Mouse (Mus musculus): Measurements from ENCODE around the gene Sds. TPM values are rescaled to one million over a fixed set of nuclear protein-coding genes. Genes with fewer than 3 reads are reported as not detected.
A peak's percentile ranks its signal among the peaks of the same experiment; 100 is the strongest.
"Not testable (repeated sequence)": the region's sequence is repeated elsewhere in the genome, so short reads cannot be mapped to it uniquely, and the experiment has no call there.

Sds gene
- polyA plus RNA-seq, 1 experiment from 2014 or later: not detected

GRCm38 (mm10) chr5:120497071-120497470 lies 20.7 kb downstream of the Sds start:
- Histone ChIP-seq H3K27me3 (ENCODE audit: poor library complexity, severe bottlenecking) (no peaks in the 10 kb centered on the region), H3K36me3 (replicated peaks) (peaks cover 57% of the 10 kb centered on the region), H3K9me3 (no peaks in the 10 kb centered on the region), H3K27ac (no peak overlapping the region), H3K4me1 (peaks cover 7% of the 10 kb centered on the region), H3K4me3 (no peak overlapping the region)
- no peak for DNase-seq (ENCODE audit: extremely low spot score, low spot score)
- 93% methylated on average over 3 of the region's 3 CpGs for WGBS

- Histone ChIP-seq H3K4me1 (peaks cover 19% of the 10 kb centered on the region), H3K36me3 (replicated peaks) (peaks cover 36% of the 10 kb centered on the region), H3K27ac (no peak overlapping the region), H3K4me3 (no peak overlapping the region), H3K9me3 (no peaks in the 10 kb centered on the region), H3K27me3 (ENCODE audit: poor library complexity, severe bottlenecking) (no peaks in the 10 kb centered on the region)
- 85% methylated on average over 4 of the region's 4 CpGs for WGBS
- DNase-seq (ENCODE audit: extremely low spot score, low spot score): no peak
Measured at GRCm38 (mm10) chr5:120499202-120499601, 22.9 kb downstream of the Sds start.

DNA sequence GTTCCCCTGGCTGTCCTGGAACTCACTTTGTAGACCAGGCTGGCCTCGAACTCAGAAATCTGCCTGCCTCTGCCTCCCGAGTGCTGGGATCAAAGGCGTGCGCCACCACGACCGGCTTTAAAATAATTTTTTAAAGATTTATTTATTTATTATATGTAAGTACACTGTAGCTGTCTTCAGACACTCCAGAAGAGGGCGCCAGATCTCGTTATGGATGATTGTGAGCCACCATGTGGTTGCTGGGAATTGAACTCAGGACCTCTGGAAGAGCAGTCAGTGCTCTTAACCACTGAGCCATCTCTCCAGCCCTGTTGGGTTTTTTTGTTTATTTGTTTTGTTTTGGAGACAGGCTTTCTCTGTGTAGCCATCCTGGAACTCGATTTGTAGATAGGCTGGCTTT lies 24.3 kb downstream of the Sds start:
- not testable (repeated sequence) for H3K9me3 ChIP-seq; H3K4me3 ChIP-seq; H3K27ac ChIP-seq; H3K27me3 ChIP-seq (ENCODE audit: poor library complexity, severe bottlenecking); DNase-seq (ENCODE audit: extremely low spot score, low spot score)
- WGBS: 90% methylated on average over 9 of the region's 9 CpGs
- Histone ChIP-seq H3K36me3 (replicated peaks) (peaks cover 25% of the 10 kb centered on the region), H3K4me1 (peaks cover 24% of the 10 kb centered on the region)

DNA sequence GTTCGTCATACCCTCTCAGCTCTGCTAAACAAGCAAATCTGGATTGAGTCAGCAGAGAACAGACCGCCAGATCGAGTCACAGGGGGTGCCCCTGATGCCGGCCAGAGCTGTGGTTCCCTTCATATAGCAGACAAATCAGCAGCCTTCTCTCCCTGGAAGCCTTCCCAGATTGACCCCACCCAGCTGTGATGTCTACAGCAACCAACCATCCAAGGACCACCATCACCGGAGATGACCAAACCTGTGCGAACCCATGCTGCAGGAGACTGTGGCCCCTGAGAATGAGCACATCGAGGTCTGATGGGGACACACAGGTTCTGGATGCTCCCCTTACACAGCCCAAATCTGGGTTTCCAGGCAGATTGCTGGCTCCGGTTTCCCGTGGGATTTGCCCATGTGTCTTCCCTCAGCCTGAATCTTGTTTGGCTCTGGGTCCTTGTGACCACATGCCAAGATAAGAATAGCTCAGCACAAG lies 25.9 kb downstream of the Sds start:
- H3K4me1 ChIP-seq: peaks cover 28% of the 10 kb centered on the region
- peaks cover 16% of the 10 kb centered on the region for H3K36me3 ChIP-seq (replicated peaks)
- 77% methylated on average over 9 of the region's 9 CpGs for WGBS
- no peak for DNase-seq (ENCODE audit: extremely low spot score, low spot score)
- H3K27me3 ChIP-seq (ENCODE audit: poor library complexity, severe bottlenecking): no peaks in the 10 kb centered on the region
- H3K27ac ChIP-seq: no peak overlapping the region
- H3K9me3 ChIP-seq: no peaks in the 10 kb centered on the region
- peak overlapping the region; percentile 79 for H3K4me3 ChIP-seq

DNA sequence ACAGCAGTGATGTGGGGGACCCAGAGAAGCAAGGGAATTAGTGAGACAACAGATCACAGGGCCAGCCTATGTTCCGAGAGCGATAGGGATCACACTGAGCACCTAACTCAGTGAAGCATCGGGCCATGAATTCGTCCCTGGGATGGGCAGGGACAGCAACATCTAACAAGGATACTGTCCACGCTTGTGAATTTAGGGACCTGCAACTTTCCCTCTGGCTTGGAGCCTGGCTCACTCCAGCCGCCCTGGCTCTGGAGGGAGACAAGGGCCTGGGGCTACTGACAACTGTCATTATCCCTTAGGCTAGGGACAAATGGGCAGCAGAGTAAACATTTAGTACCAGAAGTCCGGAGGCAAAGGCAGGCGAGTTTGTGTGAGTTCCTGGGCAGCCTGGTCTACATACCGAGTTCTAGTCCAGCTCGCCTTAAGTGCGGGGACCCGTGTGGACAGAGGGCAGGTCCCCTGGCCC lies 26.4 kb downstream of the Sds start:
- Histone ChIP-seq H3K36me3 (replicated peaks) (peaks cover 11% of the 10 kb centered on the region), H3K9me3 (no peaks in the 10 kb centered on the region), H3K4me1 (peaks cover 28% of the 10 kb centered on the region), H3K27me3 (ENCODE audit: poor library complexity, severe bottlenecking) (no peaks in the 10 kb centered on the region), H3K27ac (peak overlapping the region; percentile 86), H3K4me3 (peak overlapping the region; percentile 79)
- 7% methylated on average over 12 of the region's 12 CpGs for WGBS
- DNase-seq (ENCODE audit: extremely low spot score, low spot score): no peak

GRCm38 (mm10) chr5:120503144-120503795 lies 26.9 kb downstream of the Sds start, which contains the start of gene Plbd2:
Gene Plbd2, minus strand, starts transcription at chr5:120503625.
- H3K27ac ChIP-seq: peak within 1 kb of the TSS; percentile 86

DNA sequence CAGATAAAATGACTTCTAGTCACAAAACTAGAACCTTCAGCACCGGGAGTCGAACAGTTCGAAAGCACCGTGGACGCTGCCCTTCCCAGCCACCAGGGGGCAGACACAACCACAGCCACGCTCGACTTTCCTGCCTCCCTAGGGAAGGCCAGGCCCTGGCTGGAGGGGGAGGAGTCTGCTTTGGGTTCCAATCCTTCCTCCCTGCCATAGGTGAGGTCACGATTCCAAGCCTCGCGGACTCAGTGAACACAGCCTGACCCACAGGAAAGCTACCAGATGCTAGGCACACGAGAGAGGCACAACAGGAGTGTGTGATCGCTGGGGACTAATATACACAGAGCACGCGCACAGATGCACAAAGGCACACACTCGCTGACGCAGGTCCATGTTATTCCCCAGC lies 29.0 kb downstream of the Sds start:
- Histone ChIP-seq H3K4me3 (peak overlapping the region; percentile 16), H3K4me1 (peaks cover 33% of the 10 kb centered on the region), H3K9me3 (no peaks in the 10 kb centered on the region), H3K27me3 (ENCODE audit: poor library complexity, severe bottlenecking) (no peaks in the 10 kb centered on the region), H3K27ac (peak overlapping the region; percentile 6; the same call in 1 of the 2 replicates), H3K36me3 (replicated peaks) (no peaks in the 10 kb centered on the region)
- peak; percentile 81 for DNase-seq (ENCODE audit: extremely low spot score, low spot score)
- 21% methylated on average over 16 of the region's 16 CpGs for WGBS

More at GRCm38 (mm10) chr5:120503144-120503795, 26.9 kb downstream of the Sds start, which contains the start of gene Plbd2:
- H3K27me3 ChIP-seq (ENCODE audit: poor library complexity, severe bottlenecking): no peaks in the 10 kb centered on the region
- WGBS: under 1% methylated on average over 55 of the region's 55 CpGs
- peak; percentile 96 for DNase-seq (ENCODE audit: extremely low spot score, low spot score)
- peaks cover 6% of the 10 kb centered on the region for H3K36me3 ChIP-seq (replicated peaks)
- H3K4me1 ChIP-seq: peaks cover 28% of the 10 kb centered on the region
- H3K9me3 ChIP-seq: no peaks in the 10 kb centered on the region
- H3K4me3 ChIP-seq: peak within 1 kb of the TSS; percentile 79

GRCm38 (mm10) chr5:120505781-120506180 lies 29.5 kb downstream of the Sds start:
- Histone ChIP-seq H3K9me3 (no peaks in the 10 kb centered on the region), H3K27ac (peak overlapping the region; percentile 6; the same call in 1 of the 2 replicates), H3K27me3 (ENCODE audit: poor library complexity, severe bottlenecking) (no peaks in the 10 kb centered on the region), H3K4me3 (peak overlapping the region; percentile 16; the same call in 1 of the 2 replicates), H3K4me1 (peaks cover 37% of the 10 kb centered on the region), H3K36me3 (replicated peaks) (no peaks in the 10 kb centered on the region)
- no peak for DNase-seq (ENCODE audit: extremely low spot score, low spot score)
- WGBS: 69% methylated on average over 9 of the region's 9 CpGs

- peaks cover 4% of the 10 kb centered on the region for H3K27me3 ChIP-seq (ENCODE audit: poor library complexity, severe bottlenecking)
- no peaks in the 10 kb centered on the region for H3K9me3 ChIP-seq
- H3K36me3 ChIP-seq (replicated peaks): no peaks in the 10 kb centered on the region
- H3K4me3 ChIP-seq: no peak overlapping the region
- no peak for DNase-seq (ENCODE audit: extremely low spot score, low spot score)
- H3K4me1 ChIP-seq: peaks cover 43% of the 10 kb centered on the region
- WGBS: 84% methylated on average over 9 of the region's 9 CpGs
- H3K27ac ChIP-seq: no peak overlapping the region
Measured at GRCm38 (mm10) chr5:120506490-120506889, 30.2 kb downstream of the Sds start.

- DNase-seq (ENCODE audit: extremely low spot score, low spot score): no peak
- no peak overlapping the region for H3K27ac ChIP-seq
- no peaks in the 10 kb centered on the region for H3K9me3 ChIP-seq
- H3K36me3 ChIP-seq (replicated peaks): no peaks in the 10 kb centered on the region
- H3K4me1 ChIP-seq: peaks cover 41% of the 10 kb centered on the region
- no peak overlapping the region for H3K4me3 ChIP-seq
- H3K27me3 ChIP-seq (ENCODE audit: poor library complexity, severe bottlenecking): peaks cover 12% of the 10 kb centered on the region
- WGBS: 57% methylated on average over 4 of the region's 4 CpGs
Measured at GRCm38 (mm10) chr5:120507311-120507710, 31.0 kb downstream of the Sds start.

DNA sequence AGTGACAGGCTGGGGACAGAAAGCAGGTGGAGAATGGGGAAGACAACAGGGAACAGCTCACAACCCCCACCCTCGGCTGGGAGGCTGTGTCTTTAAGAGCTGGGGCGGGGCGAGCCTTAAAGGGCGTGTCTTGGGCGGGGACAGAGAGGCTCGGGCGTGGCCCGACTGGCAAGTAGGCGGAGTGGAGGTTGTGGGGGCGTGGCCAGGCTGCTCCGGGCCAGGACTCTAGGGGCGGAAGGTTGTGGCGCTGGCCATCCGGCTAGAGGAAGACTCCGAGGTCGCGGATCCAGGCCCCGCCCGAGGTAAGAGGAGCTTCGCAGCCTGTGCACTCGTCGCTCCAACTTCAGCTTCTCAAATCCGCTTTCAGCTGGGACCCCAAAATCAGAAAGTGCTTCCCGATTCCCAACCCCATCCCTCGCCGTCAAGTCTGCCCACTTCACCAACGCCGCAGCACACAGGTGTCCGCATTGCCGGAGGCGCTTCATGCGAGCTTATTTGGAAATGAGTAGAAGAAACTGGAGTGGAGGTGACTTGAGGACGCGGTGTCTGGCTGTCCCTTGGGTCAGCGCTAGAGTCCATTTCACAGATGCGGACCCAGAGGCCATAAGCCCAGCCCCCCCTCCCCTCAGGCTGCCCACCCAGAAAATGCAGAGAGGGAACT lies 34.8 kb downstream of the Sds start, which contains the start of gene Slc8b1:
Slc8b1 (plus strand) TSS at position 187 of the 661 bp plus-strand sequence.
- WGBS: 1% methylated on average over 36 of the region's 36 CpGs
- Histone ChIP-seq H3K27me3 (ENCODE audit: poor library complexity, severe bottlenecking) (peaks cover 28% of the 10 kb centered on the region), H3K9me3 (no peaks in the 10 kb centered on the region), H3K27ac (peak within 1 kb of the TSS; percentile 80), H3K36me3 (replicated peaks) (no peaks in the 10 kb centered on the region), H3K4me1 (peaks cover 42% of the 10 kb centered on the region), H3K4me3 (peak within 1 kb of the TSS; percentile 61)
- DNase-seq (ENCODE audit: extremely low spot score, low spot score): peak; percentile 94

- Histone ChIP-seq H3K4me3 (peak overlapping the region; percentile 61), H3K36me3 (replicated peaks) (no peaks in the 10 kb centered on the region), H3K4me1 (peaks cover 49% of the 10 kb centered on the region), H3K27ac (peak overlapping the region; percentile 80; the same call in 1 of the 2 replicates), H3K9me3 (no peaks in the 10 kb centered on the region), H3K27me3 (ENCODE audit: poor library complexity, severe bottlenecking) (peaks cover 28% of the 10 kb centered on the region)
- WGBS: 32% methylated on average over 14 of the region's 14 CpGs
- no peak for DNase-seq (ENCODE audit: extremely low spot score, low spot score)
Measured at GRCm38 (mm10) chr5:120511643-120512220, 35.4 kb downstream of the Sds start.
